Mouse (Mus musculus) kidney, adult 2 months (tissue): ENCODE measurements around the gene Hmga1.

Source experiments
- CTCF ChIP-seq: fragments of 200-500 bp; conservative IDR thresholded peaks from 2 replicates; pipeline ENCODE4 v1.5.1; 2011; ENCODE audit warnings: low read depth, mild to moderate bottlenecking, control low read depth, low read length, moderate library complexity, mixed read lengths; ENCODE audit not compliant: insufficient read depth, insufficient read length
- POLR2A ChIP-seq: fragments of 200-500 bp; IDR thresholded peaks from one replicate; pipeline ENCODE4 v1.6.1; 2011; ENCODE audit warnings: low read depth, low read length, control low read depth

- TF ChIP-seq CTCF: no peak
- no peak for TF ChIP-seq POLR2A
Observed at GRCm38 (mm10) chr17:27561809-27562526, 5.7 kb downstream of the Hmga1 start.
